Mouse (Mus musculus) cerebellum, adult 2 months (tissue): ENCODE data around the gene Fgfr2.

Experiments
- CTCF ChIP-seq: fragments of 200-500 bp; IDR thresholded peaks from 2 replicates; pipeline ENCODE4 v1.5.1; 2011; ENCODE audit warnings: low read depth, mild to moderate bottlenecking, control low read depth, low read length, moderate library complexity, borderline replicate concordance; ENCODE audit not compliant: insufficient read depth
- POLR2A ChIP-seq: fragments of 200-500 bp; IDR thresholded peaks from 2 replicates; pipeline ENCODE4 v1.6.1; 2011; ENCODE audit warnings: low read length, control low read depth, borderline replicate concordance; ENCODE audit not compliant: insufficient read depth

DNA sequence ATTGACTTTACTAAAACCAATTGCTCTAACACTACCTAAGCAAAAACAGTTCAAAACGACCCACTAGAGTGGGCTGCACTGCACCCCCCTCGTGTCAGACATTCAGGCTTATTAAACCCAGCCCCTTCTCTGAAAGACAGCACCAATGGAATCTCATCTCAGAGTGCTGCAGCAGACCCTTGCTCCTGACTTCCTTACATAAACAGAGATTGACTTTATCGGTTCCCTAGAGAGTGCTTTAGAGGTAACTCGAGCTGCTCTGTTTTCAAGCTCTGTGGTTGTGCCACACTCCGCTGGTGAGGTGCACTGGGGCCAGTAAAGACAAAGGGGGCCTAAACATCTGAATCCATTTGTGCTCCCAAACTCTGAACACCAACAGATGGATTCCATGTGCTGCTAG lies 2696.6 kb downstream of the Fgfr2 start:
- TF ChIP-seq CTCF (no peak), POLR2A (no peak)
